Mouse (Mus musculus): ENCODE measurements at regions not wholly inside any gene's neighbourhood (a gene's known extent, or its start where the extent isn't known, plus 50 kb on each side); places are given as distances from the start of the nearest gene placed in this dataset.

DNA sequence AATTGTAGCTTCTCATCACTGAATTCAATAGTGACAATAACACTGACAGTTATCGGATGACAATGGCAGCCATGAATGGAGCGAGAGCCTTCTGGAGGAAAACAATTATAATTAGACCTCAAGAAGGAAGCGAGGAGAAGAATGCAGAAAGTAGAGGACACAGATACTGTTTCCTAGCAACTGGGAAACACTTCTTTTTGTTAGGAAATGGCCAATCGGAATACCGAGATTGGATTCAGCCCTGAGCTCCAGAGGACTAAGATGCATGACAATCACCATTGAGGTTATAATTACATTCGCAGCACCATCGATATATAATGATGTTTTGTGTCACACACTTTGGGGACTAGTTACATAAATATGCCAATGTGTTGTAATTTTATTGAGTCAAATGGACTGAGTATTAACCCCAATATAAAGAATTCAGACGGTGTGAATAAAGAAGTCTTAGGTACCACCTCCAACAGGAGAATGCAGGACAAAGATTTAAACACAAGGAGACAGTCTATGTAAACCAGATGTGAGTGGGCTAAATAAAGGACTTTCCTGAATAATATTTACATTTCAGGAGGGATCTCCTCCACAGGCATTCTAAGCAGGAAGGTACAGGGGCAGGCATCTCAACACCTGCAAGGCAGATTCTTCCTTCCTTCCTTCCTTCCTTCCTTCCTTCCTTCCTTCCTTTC lies 53.1 kb upstream of the Sestd1 start:
- TF ChIP-seq CTCF (IDR thresholded peaks at IDR 0.05): no peak
- intact Hi-C loops (cut with DNase I): no loop called here
- no peak overlapping the region for H3K27ac ChIP-seq
- H3K4me3 ChIP-seq: no peak overlapping the region
- DNase-seq: no peak
